Mouse (Mus musculus): ENCODE measurements around the gene Sstr2. TPM values are rescaled to one million over a fixed set of nuclear protein-coding genes. Genes with fewer than 3 reads are reported as not detected.

The Sstr2 gene
- polyA plus RNA-seq, 1 experiment from 2014 or later: 2.7 TPM

- Histone ChIP-seq H3K4me2 (no peak overlapping the region), H3K27me3 (replicated peaks; ENCODE audit: control insufficient read depth, insufficient read depth, low read length) (no peaks in the 10 kb centered on the region), H3K9me3 (ENCODE audit: control insufficient read depth, low read length) (no peaks in the 10 kb centered on the region), H3K27ac (ENCODE audit: low read depth, low read length) (peak overlapping the region; percentile 32), H3K4me3 (ENCODE audit: low read depth, low read length) (no peak overlapping the region), H3K4me1 (replicated peaks; ENCODE audit: control insufficient read depth, insufficient read depth, low read length) (peaks cover 37% of the 10 kb centered on the region), H3K9ac (ENCODE audit: low read depth, low read length) (no peak overlapping the region), H3K36me3 (ENCODE audit: control insufficient read depth, insufficient read depth, low read length) (peaks cover 34% of the 10 kb centered on the region)
- no peak for DNase-seq (ENCODE audit: low spot score)
- 67% methylated on average over 2 of the region's 2 CpGs for WGBS
- no peak for ATAC-seq (replicated peaks; ENCODE audit: low FRiP score)
These were observed 48.0 kb downstream of the Sstr2 start for GRCm38 (mm10) chr11:113667122-113667521.

GRCm38 (mm10) chr11:113667704-113668103, 48.6 kb downstream of the Sstr2 start:
- Histone ChIP-seq H3K27ac (ENCODE audit: low read depth, low read length) (peak overlapping the region; percentile 32), H3K9ac (ENCODE audit: low read depth, low read length) (no peak overlapping the region), H3K36me3 (ENCODE audit: control insufficient read depth, insufficient read depth, low read length) (peaks cover 35% of the 10 kb centered on the region), H3K4me2 (no peak overlapping the region; the same call in 1 of the 2 replicates), H3K4me1 (replicated peaks; ENCODE audit: control insufficient read depth, insufficient read depth, low read length) (peaks cover 37% of the 10 kb centered on the region), H3K4me3 (ENCODE audit: low read depth, low read length) (no peak overlapping the region), H3K9me3 (ENCODE audit: control insufficient read depth, low read length) (no peaks in the 10 kb centered on the region), H3K27me3 (replicated peaks; ENCODE audit: control insufficient read depth, insufficient read depth, low read length) (no peaks in the 10 kb centered on the region)
- WGBS: 74% methylated on average over 4 of the region's 4 CpGs
- no peak for DNase-seq (ENCODE audit: low spot score)
- no peak for ATAC-seq (replicated peaks; ENCODE audit: low FRiP score)

- 83% methylated on average over 5 of the region's 5 CpGs for WGBS
These were observed 49.7 kb downstream of the Sstr2 start for GRCm38 (mm10) chr11:113668857-113669256.

DNA sequence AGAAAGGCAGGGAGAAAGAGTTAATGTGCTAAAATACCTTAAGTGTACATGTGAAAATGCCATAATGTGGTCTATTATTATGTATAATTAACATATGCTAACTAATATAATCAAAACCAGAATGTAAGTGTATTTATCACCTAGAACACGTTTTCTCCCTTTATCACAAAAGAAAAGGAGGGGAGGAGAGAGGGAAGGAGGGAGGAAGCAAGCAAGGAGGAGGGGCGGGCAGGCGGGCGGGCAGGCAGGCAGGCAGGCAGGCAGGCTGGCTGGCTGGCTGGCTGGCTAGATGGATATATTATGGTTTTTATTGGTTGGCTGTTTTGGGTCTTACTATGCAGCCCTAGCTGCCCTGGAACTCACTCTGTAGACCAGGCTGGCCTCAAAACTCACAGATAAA, 50.6 kb downstream of the Sstr2 start:
- H3K4me2 ChIP-seq: no peak overlapping the region
- H3K4me1 ChIP-seq (replicated peaks; ENCODE audit: control insufficient read depth, insufficient read depth, low read length): peaks cover 37% of the 10 kb centered on the region
- H3K36me3 ChIP-seq (ENCODE audit: control insufficient read depth, insufficient read depth, low read length): peaks cover 37% of the 10 kb centered on the region
- peak; percentile 50; the same call in 1 of the 2 replicates for ATAC-seq (replicated peaks; ENCODE audit: low FRiP score)
- 73% methylated on average over 4 of the region's 4 CpGs for WGBS
- H3K9me3 ChIP-seq (ENCODE audit: control insufficient read depth, low read length): no peaks in the 10 kb centered on the region
- H3K27me3 ChIP-seq (replicated peaks; ENCODE audit: control insufficient read depth, insufficient read depth, low read length): no peaks in the 10 kb centered on the region
- DNase-seq (ENCODE audit: low spot score): no peak
- H3K27ac ChIP-seq (ENCODE audit: low read depth, low read length): no peak overlapping the region
- H3K9ac ChIP-seq (ENCODE audit: low read depth, low read length): no peak overlapping the region
- no peak overlapping the region for H3K4me3 ChIP-seq (ENCODE audit: low read depth, low read length)

More at GRCm38 (mm10) chr11:113668857-113669256, 49.7 kb downstream of the Sstr2 start:
- Histone ChIP-seq H3K36me3 (ENCODE audit: control insufficient read depth, insufficient read depth, low read length) (peaks cover 39% of the 10 kb centered on the region), H3K27ac (ENCODE audit: low read depth, low read length) (no peak overlapping the region), H3K4me3 (ENCODE audit: low read depth, low read length) (no peak overlapping the region), H3K27me3 (replicated peaks; ENCODE audit: control insufficient read depth, insufficient read depth, low read length) (no peaks in the 10 kb centered on the region), H3K4me2 (no peak overlapping the region), H3K4me1 (replicated peaks; ENCODE audit: control insufficient read depth, insufficient read depth, low read length) (peaks cover 37% of the 10 kb centered on the region), H3K9me3 (ENCODE audit: control insufficient read depth, low read length) (no peaks in the 10 kb centered on the region), H3K9ac (ENCODE audit: low read depth, low read length) (no peak overlapping the region)
- DNase-seq (ENCODE audit: low spot score) (no peak), ATAC-seq (replicated peaks; ENCODE audit: low FRiP score) (no peak)

DNA sequence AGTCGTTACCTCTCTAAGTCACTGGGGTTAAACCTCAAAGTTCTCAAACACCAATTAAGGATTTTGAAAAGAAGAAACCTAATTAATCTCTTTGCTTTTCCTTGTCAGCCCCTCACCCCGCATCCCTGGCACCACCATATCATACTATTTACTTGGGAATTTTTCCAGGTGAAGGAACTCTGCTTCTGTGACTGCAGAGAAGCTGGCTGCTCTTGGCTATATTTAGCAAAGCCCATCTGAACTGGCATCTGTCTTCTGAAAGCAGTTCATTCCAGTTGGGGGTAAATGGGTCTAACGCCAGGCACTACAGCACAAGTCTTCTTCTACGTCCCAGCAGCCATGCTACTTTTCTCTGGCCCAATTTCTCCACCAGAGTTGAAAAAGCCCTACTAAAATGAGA, 54.5 kb downstream of the Sstr2 start:
- Histone ChIP-seq H3K36me3 (ENCODE audit: control insufficient read depth, insufficient read depth, low read length) (peaks cover 41% of the 10 kb centered on the region), H3K4me2 (no peak overlapping the region), H3K9me3 (ENCODE audit: control insufficient read depth, low read length) (no peaks in the 10 kb centered on the region), H3K27ac (ENCODE audit: low read depth, low read length) (no peak overlapping the region), H3K4me3 (ENCODE audit: low read depth, low read length) (no peak overlapping the region), H3K9ac (ENCODE audit: low read depth, low read length) (no peak overlapping the region), H3K4me1 (replicated peaks; ENCODE audit: control insufficient read depth, insufficient read depth, low read length) (peaks cover 11% of the 10 kb centered on the region), H3K27me3 (replicated peaks; ENCODE audit: control insufficient read depth, insufficient read depth, low read length) (no peaks in the 10 kb centered on the region)
- 92% methylated on average over 4 of the region's 4 CpGs for WGBS
- DNase-seq (ENCODE audit: low spot score): no peak
- no peak for ATAC-seq (replicated peaks; ENCODE audit: low FRiP score)

- ATAC-seq (replicated peaks; ENCODE audit: low FRiP score): no peak
- Histone ChIP-seq H3K36me3 (ENCODE audit: control insufficient read depth, insufficient read depth, low read length) (peaks cover 38% of the 10 kb centered on the region), H3K4me2 (no peak overlapping the region), H3K9me3 (ENCODE audit: control insufficient read depth, low read length) (no peaks in the 10 kb centered on the region), H3K4me1 (replicated peaks; ENCODE audit: control insufficient read depth, insufficient read depth, low read length) (peaks cover 11% of the 10 kb centered on the region; the same call in 1 of the 2 replicates), H3K27me3 (replicated peaks; ENCODE audit: control insufficient read depth, insufficient read depth, low read length) (no peaks in the 10 kb centered on the region), H3K4me3 (ENCODE audit: low read depth, low read length) (no peak overlapping the region), H3K9ac (ENCODE audit: low read depth, low read length) (no peak overlapping the region), H3K27ac (ENCODE audit: low read depth, low read length) (no peak overlapping the region)
- 92% methylated on average over 5 of the region's 5 CpGs for WGBS
- DNase-seq (ENCODE audit: low spot score): no peak
These were observed 55.5 kb downstream of the Sstr2 start for GRCm38 (mm10) chr11:113674595-113674994.

Other genes starting within 250 kb of the Sstr2 start
- gene Cog1, start 29.8 kb downstream of the Sstr2 start, polyA plus RNA-seq (2014; fragmentation: Nextera tagmentation; extraction: Ambion mirVana): 24.0 and 24.7 TPM in 2 replicates
- 20.9 TPM in 2 replicates for gene Slc39a11, start 30.7 kb downstream of the Sstr2 start, polyA plus RNA-seq (2014; fragmentation: Nextera tagmentation; extraction: Ambion mirVana)
- 58.7 and 62.3 TPM in 2 replicates for gene Fam104a, start 64.8 kb downstream of the Sstr2 start, polyA plus RNA-seq (2014; fragmentation: Nextera tagmentation; extraction: Ambion mirVana)
- 22.4 and 22.9 TPM in 2 replicates for gene D11Wsu47e, start 65.1 kb downstream of the Sstr2 start, polyA plus RNA-seq (2014; fragmentation: Nextera tagmentation; extraction: Ambion mirVana)
- 0.18 and 0.29 TPM in 2 replicates for gene Cpsf4l, start 90.7 kb downstream of the Sstr2 start, polyA plus RNA-seq (2014; fragmentation: Nextera tagmentation; extraction: Ambion mirVana)
- gene Cdc42ep4, start 132.5 kb downstream of the Sstr2 start, polyA plus RNA-seq (2014; fragmentation: Nextera tagmentation; extraction: Ambion mirVana): 26.0 and 29.5 TPM in 2 replicates